Mouse (Mus musculus): Measurements from ENCODE around the gene Heca. TPM values are rescaled to one million over a fixed set of nuclear protein-coding genes. Genes with fewer than 3 reads are reported as not detected.
"Not testable (repeated sequence)": the region's sequence is repeated elsewhere in the genome, so short reads cannot be mapped to it uniquely, and the experiment has no call there.

The Heca gene
- polyA plus RNA-seq, 1 experiment from 2014 or later: 3.3 TPM

DNA sequence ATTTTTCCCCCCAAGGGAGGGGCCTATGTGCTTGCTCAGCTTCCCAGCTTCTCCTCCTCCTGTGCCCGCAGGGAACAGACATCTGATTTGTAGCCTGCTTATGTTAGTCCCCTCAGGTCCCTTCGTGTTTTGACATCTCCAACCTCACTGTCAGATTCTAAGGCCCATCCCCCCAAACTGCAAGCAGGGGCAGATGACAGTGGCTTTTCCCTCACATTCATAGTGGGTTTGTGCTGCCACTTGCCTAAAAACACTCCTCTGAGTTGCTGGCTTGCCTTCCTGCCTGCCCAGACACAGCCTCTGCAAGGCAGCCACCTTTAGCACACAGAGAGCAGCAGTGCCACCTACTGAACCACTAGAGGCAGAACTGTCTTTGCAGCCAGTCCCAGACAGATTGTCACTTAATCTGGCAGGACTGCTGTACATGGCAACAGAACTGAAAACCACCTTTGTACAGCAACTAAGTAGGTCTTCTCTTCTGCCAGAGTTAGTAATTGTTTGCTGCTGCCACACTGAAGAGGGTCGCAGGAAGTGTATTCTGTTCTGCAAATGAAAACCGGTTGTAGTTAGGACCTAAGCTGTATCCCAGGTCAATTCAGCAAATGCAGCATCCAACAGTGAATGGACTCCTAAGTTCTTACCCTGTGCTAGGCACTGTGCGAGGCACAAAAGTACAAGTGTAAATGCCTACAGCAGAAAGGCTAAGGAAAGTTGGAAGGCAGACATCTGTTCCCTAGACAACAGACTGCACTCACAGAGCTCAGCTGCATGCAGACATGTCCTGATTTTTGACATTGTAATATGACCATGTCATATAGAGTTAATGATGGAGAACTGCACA is 77.8 kb downstream of the Heca start:
- H3K36me3 ChIP-seq: no peaks in the 10 kb centered on the region
- WGBS: 34% methylated on average over 5 of the region's 5 CpGs
- H3K27ac ChIP-seq: peak overlapping the region; percentile 75

DNA sequence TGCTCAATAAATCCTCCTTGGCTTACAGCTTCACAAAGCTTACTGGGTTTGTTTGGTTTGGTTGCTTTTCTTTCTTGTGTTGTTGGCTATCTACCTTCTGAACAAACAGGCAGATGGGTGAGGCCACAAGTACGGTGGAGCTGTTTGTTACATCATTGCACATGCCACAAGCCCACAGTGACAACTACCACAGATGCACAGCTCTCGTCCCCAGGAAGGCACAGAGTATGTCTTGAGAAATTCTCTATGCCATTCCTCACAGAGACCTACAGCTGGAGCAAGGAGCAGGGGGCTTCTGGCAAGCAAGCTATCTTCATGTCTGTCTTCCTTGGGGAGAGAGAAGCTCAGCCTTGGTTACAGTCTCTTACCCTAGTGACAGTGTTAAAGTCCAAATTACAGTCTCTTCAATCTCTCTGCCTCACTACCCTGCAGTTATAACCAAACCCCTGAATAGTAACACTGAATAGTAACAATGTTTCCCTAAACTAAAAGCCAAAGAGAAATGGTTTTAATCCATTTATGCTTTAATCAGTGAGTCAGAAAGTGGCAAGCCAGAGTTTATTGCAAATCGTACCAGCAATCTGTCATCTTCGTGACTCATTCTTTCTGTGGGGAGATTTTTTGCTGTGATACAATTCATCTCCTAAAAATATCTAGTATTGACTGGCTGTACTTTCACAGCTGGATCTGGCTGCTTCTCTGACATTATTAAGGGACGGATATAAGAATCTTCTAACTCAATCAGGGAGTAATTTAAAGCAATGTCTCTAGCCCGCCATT is 87.0 kb downstream of the Heca start:
- no peaks in the 10 kb centered on the region for H3K36me3 ChIP-seq
- H3K9me3 ChIP-seq: no peaks in the 10 kb centered on the region
- no peaks in the 10 kb centered on the region for H3K4me1 ChIP-seq (replicated peaks)
- H3K27ac ChIP-seq: no peak overlapping the region
- 88% methylated on average over 6 of the region's 6 CpGs for WGBS
- no peak for DNase-seq (ENCODE audit: low spot score)
- no peaks in the 10 kb centered on the region for H3K27me3 ChIP-seq (ENCODE audit: insufficient read depth, poor library complexity, severe bottlenecking)
- H3K4me3 ChIP-seq: no peak overlapping the region

More for the DNA sequence above, 77.8 kb downstream of the Heca start:
- no peaks in the 10 kb centered on the region for H3K27me3 ChIP-seq (ENCODE audit: insufficient read depth, poor library complexity, severe bottlenecking)
- peaks cover 7% of the 10 kb centered on the region for H3K4me1 ChIP-seq (replicated peaks)
- DNase-seq (ENCODE audit: low spot score): peak; percentile 73
- no peak overlapping the region for H3K4me3 ChIP-seq
- H3K9me3 ChIP-seq: 0 out of 2 replicates have a peak, but pooled peaks cover 3% of the 10 kb centered on the region

DNA sequence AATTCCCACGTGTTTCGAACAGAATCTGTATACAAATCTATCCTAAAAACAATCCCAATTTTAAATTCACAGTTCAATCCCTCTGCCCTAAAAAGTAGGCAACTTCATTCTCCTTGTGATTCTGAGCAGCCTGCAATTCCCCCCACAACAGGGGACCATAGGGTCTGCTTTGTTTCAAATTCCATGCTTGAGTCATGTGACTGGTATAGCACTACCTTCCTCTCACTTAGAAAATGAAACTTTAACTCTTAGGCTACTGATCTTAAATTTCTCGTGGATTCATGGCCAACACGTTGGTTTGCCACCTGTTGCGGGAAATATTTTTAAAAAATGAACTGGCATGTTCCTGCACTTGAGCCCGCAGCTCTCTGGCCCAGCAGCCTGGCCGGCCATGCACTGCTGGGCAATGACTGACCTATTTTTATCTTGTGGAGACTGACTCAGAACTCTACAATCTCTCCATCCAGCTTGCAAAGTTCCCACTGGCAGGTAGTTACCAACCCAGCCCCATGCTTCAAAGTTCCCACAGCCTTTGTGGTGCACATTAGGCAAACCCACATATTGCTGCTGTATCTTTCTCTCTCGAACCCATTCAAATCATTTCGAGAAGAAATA is 90.1 kb downstream of the Heca start:
- no peak overlapping the region for H3K27ac ChIP-seq
- no peak overlapping the region for H3K4me3 ChIP-seq
- WGBS: 91% methylated on average over 9 of the region's 9 CpGs
- no peaks in the 10 kb centered on the region for H3K36me3 ChIP-seq
- H3K9me3 ChIP-seq: no peaks in the 10 kb centered on the region
- no peaks in the 10 kb centered on the region for H3K4me1 ChIP-seq (replicated peaks)
- DNase-seq (ENCODE audit: low spot score): no peak
- no peaks in the 10 kb centered on the region for H3K27me3 ChIP-seq (ENCODE audit: insufficient read depth, poor library complexity, severe bottlenecking)

DNA sequence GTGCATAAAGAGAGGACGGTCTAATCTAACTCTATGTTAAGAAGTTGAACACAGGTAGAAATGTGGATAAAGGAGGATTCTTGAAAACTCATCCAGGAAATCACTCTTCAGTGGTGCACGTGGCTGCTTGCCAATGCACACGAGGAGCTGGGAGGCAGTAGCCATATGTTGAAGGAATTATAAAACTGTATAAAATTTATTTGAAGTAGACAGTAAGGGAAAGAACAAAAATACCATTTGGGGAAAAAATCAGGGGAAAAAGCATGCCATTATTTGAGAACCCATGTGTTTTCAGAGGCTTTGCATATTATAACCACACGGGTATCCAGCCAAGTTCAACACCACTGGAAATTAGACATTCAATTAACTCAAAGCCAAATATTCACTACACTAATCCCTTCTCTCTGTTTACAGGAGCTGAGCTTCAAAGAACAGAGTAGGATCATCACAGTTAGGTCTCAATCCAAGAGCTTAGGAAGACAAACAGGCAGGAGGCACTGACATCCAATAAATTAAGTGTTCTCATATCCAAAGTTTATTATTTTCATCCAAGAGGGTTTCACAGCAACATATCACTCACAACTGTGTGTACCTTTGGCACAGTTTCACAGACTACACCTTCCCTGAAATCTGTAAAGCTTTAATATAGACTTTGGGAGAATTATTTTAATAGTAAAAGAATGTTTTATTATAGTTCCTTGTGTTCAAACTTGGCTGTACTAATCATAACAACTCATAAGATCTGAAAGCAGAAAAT is 102.9 kb downstream of the Heca start:
- Histone ChIP-seq H3K4me1 (replicated peaks) (no peaks in the 10 kb centered on the region), H3K9me3 (peaks cover 6% of the 10 kb centered on the region; the same call in 1 of the 2 replicates), H3K4me3 (no peak overlapping the region), H3K36me3 (peaks cover 31% of the 10 kb centered on the region), H3K27ac (no peak overlapping the region), H3K27me3 (ENCODE audit: insufficient read depth, poor library complexity, severe bottlenecking) (no peaks in the 10 kb centered on the region)
- 86% methylated on average over 4 of the region's 4 CpGs for WGBS
- DNase-seq (ENCODE audit: low spot score): no peak

DNA sequence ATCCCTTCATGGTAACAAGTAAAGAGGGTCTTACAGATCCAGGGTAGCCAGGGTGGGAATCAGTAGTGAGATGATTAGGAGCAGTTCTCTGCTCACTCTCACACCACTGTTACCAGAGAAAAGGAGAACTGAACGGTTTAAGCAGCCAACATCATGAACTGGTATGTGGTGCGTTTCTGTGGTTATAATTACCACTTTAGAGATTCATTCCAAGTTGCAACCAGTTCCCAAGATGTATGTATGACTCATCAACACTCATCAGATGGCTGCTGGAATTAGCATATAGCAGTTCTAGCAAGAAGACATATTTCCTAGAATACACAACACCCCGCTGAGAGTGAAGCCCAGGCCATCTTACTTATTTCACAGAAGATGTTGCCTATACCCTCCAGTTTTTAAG is 105.8 kb downstream of the Heca start:
- Histone ChIP-seq H3K9me3 (peaks cover 2% of the 10 kb centered on the region; the same call in 1 of the 2 replicates), H3K27ac (no peak overlapping the region), H3K4me1 (replicated peaks) (no peaks in the 10 kb centered on the region), H3K27me3 (ENCODE audit: insufficient read depth, poor library complexity, severe bottlenecking) (no peaks in the 10 kb centered on the region), H3K4me3 (no peak overlapping the region), H3K36me3 (peaks cover 35% of the 10 kb centered on the region)
- 94% methylated on average over 3 of the region's 3 CpGs for whole genome bisulfite sequencing
- DNase-seq (ENCODE audit: low spot score): no peak

DNA sequence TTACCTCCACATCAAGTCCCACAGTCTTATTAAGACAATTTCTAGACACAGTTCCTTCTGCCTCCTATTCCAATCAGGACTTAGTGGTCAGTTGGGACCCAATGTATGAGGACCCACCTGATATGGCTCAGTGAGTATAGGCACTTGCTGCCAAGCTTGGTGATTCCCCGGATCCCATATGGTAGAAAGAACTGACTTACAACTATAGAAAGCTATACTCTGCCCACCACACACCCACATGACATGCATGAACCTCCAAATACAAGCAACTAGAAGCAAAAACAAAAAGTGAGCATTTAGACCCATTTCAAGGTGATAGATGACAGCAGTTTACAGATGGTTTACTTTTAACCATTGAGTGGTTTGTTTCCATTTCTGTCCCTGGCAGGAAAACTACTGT is 111.6 kb downstream of the Heca start:
- no peak for DNase-seq (ENCODE audit: low spot score)
- H3K36me3 ChIP-seq: peaks cover 15% of the 10 kb centered on the region; the same call in 1 of the 2 replicates
- WGBS: 94% methylated on average over 1 of the region's 1 CpGs
- no peaks in the 10 kb centered on the region for H3K9me3 ChIP-seq
- no peaks in the 10 kb centered on the region for H3K27me3 ChIP-seq (ENCODE audit: insufficient read depth, poor library complexity, severe bottlenecking)
- H3K4me1 ChIP-seq (replicated peaks): peaks cover 14% of the 10 kb centered on the region
- H3K4me3 ChIP-seq: no peak overlapping the region
- H3K27ac ChIP-seq: no peak overlapping the region

DNA sequence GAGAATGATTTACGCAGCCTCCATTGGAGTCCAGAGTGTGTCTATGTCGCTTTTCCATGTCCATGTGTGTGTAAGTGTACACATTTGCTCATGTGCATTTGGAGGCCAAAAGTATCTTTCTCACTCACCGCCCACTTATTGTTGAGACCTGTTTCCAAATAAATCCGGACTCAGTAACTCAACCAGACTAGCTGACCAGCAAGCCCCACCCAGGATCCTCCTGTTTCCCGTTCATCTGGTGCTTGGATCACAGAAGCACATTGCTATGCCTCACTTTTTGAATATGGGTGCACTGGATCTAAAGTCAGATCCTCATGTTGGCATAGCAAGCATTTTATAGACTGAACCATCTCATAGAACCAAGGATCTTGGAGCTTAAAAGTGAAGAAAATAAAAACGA is 112.8 kb downstream of the Heca start:
- Histone ChIP-seq H3K4me3 (no peak overlapping the region), H3K9me3 (no peaks in the 10 kb centered on the region), H3K36me3 (0 out of 2 replicates have a peak, but pooled peaks cover 4% of the 10 kb centered on the region), H3K27me3 (ENCODE audit: insufficient read depth, poor library complexity, severe bottlenecking) (no peaks in the 10 kb centered on the region), H3K4me1 (replicated peaks) (peaks cover 25% of the 10 kb centered on the region), H3K27ac (no peak overlapping the region)
- DNase-seq (ENCODE audit: low spot score): no peak
- WGBS: 90% methylated on average over 6 of the region's 6 CpGs

DNA sequence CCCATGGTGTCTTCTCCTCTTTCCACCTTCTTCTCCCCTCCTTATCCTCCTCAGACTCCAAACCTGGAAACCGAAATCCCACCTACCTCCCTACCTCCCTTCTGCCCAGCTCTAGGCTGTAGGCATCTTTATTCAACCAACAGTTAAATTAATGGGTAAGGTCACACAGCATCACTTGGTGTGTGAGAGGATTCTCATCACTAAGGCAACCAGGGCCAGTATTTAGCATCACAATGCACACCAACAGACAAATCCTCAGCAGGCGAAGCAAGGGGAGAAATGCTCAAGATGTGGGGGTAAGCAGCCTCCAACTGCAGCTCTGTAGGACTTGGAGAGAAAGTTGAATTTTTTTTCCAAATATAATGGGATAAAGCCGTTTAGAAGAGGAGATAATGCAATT is 116.8 kb downstream of the Heca start:
- 22% methylated on average over 3 of the region's 3 CpGs for WGBS
- no peak overlapping the region for H3K4me3 ChIP-seq
- H3K27me3 ChIP-seq (ENCODE audit: insufficient read depth, poor library complexity, severe bottlenecking): no peaks in the 10 kb centered on the region
- peak; percentile 38 for DNase-seq (ENCODE audit: low spot score)
- peak overlapping the region; percentile 66 for H3K27ac ChIP-seq
- peaks cover 55% of the 10 kb centered on the region for H3K4me1 ChIP-seq (replicated peaks)
- H3K9me3 ChIP-seq: no peaks in the 10 kb centered on the region
- 0 out of 2 replicates have a peak, but pooled peaks cover 5% of the 10 kb centered on the region for H3K36me3 ChIP-seq

DNA sequence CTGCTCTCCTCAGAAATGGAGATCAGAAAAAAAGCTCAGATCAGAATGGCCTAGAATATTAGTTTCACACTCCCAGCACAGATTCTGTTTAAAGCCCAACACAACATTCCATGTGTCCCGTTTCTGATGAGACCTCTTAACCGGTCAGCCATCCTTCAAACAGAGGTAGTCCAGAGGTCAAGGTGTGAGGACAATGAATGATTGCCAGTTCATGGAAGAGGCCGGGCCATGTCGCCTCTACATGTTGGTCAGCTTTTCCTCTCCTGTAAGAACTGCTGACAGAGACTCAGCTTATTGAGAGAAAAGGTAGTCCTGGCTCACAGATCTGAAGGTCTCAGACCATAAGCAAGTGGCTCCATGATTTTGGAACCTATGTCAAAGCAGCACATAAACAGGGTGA is 118.7 kb downstream of the Heca start:
- Histone ChIP-seq H3K4me1 (replicated peaks) (peaks cover 52% of the 10 kb centered on the region), H3K9me3 (no peaks in the 10 kb centered on the region), H3K27me3 (ENCODE audit: insufficient read depth, poor library complexity, severe bottlenecking) (no peaks in the 10 kb centered on the region), H3K27ac (peak overlapping the region; percentile 35), H3K36me3 (peaks cover 9% of the 10 kb centered on the region), H3K4me3 (no peak overlapping the region)
- 78% methylated on average over 4 of the region's 4 CpGs for WGBS
- no peak for DNase-seq (ENCODE audit: low spot score)

DNA sequence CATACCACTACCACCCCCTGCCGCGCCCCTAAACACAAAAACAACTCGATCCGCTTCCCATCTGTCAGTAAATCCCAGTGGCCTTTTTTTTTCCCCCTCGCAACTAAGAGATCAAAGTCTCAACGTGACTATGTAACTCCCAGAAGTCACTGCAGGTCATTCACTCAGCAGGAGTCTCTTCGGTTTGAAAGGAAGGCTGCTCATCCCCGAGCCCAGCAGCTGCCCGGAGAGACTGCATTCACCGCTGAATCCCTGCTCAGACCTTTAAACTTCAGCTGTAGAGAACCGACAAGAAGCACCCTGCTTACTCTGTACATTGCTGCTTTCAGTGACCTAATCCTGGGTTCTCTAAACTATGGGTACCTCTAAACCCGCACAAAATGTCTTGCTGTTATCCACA is 120.5 kb downstream of the Heca start:
- no peaks in the 10 kb centered on the region for H3K27me3 ChIP-seq (ENCODE audit: insufficient read depth, poor library complexity, severe bottlenecking)
- H3K36me3 ChIP-seq: peaks cover 11% of the 10 kb centered on the region
- H3K9me3 ChIP-seq: no peaks in the 10 kb centered on the region
- peak overlapping the region; percentile 85 for H3K27ac ChIP-seq
- peaks cover 52% of the 10 kb centered on the region for H3K4me1 ChIP-seq (replicated peaks)
- peak; percentile 66 for DNase-seq (ENCODE audit: low spot score)
- H3K4me3 ChIP-seq: peak overlapping the region; percentile 38
- under 1% methylated on average over 12 of the region's 12 CpGs for WGBS

DNA sequence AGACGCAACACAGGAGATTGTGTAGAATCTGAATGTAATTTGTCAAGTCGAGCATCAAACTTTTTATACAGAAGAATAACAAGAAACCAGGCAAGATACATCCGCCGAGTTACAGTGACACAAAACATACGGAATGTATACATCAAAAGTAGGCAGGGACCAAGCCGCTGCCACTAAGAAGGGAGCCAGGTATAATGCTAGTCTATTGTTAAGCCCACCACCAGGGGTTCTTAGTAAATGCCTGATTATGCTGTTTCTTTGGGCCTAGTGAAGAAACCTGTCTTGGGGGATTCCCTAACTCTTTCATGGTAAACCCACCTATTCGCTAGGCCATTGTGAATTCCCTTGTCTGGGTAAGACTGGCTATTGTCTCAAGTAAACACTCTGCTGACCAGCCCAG is 127.4 kb downstream of the Heca start:
- not testable (repeated sequence) for H3K4me3 ChIP-seq; H3K4me1 ChIP-seq (replicated peaks); H3K27ac ChIP-seq; DNase-seq (ENCODE audit: low spot score); H3K27me3 ChIP-seq (ENCODE audit: insufficient read depth, poor library complexity, severe bottlenecking)
- 87% methylated on average over 7 of the region's 7 CpGs for WGBS
- Histone ChIP-seq H3K36me3 (peaks cover 53% of the 10 kb centered on the region), H3K9me3 (peaks cover 23% of the 10 kb centered on the region)
